Mouse (Mus musculus): ENCODE data around the gene Slc25a30. TPM values are rescaled to one million over a fixed set of nuclear protein-coding genes. Genes with fewer than 3 reads are reported as not detected.

Slc25a30 gene
- polyA plus RNA-seq, 1 experiment from 2014 or later = 9.6 TPM

- 4% methylated on average over 32 of the region's 32 CpGs for WGBS
- H3K4me1 ChIP-seq (ENCODE audit: control insufficient read depth, insufficient read depth, low read length) = peaks cover 10% of the 10 kb centered on the region; the same call in 1 of the 2 replicates
- H3K4me3 ChIP-seq (ENCODE audit: low read length) = peak overlapping the region; percentile 20; the same call in 1 of the 2 replicates
- H3K4me2 ChIP-seq (replicated peaks; ENCODE audit: low read depth, low read length) = peak overlapping the region; percentile 47
- ATAC-seq (ENCODE audit: low FRiP score, low TSS enrichment) = no peak
- no peaks in the 10 kb centered on the region for H3K27me3 ChIP-seq (ENCODE audit: control insufficient read depth, insufficient read depth, low read length)
- no peaks in the 10 kb centered on the region for H3K36me3 ChIP-seq (ENCODE audit: control insufficient read depth, insufficient read depth, low read length)
- no peak overlapping the region for H3K9ac ChIP-seq (ENCODE audit: low read depth, low read length)
- H3K27ac ChIP-seq (ENCODE audit: low read depth, low read length) = no peak overlapping the region
- no peaks in the 10 kb centered on the region for H3K9me3 ChIP-seq (ENCODE audit: control insufficient read depth, low read length)
Observed at GRCm38 (mm10) chr14:75828866-75829806, 42.3 kb upstream of the Slc25a30 start.

- Histone ChIP-seq H3K27me3 (ENCODE audit: control insufficient read depth, insufficient read depth, low read length) (no peaks in the 10 kb centered on the region), H3K27ac (ENCODE audit: low read depth, low read length) (no peak overlapping the region), H3K36me3 (ENCODE audit: control insufficient read depth, insufficient read depth, low read length) (no peaks in the 10 kb centered on the region), H3K4me3 (ENCODE audit: low read length) (no peak overlapping the region), H3K4me1 (ENCODE audit: control insufficient read depth, insufficient read depth, low read length) (peaks cover 7% of the 10 kb centered on the region; the same call in 1 of the 2 replicates), H3K9ac (ENCODE audit: low read depth, low read length) (no peak overlapping the region), H3K9me3 (ENCODE audit: control insufficient read depth, low read length) (no peaks in the 10 kb centered on the region), H3K4me2 (replicated peaks; ENCODE audit: low read depth, low read length) (peak overlapping the region; percentile 47; the same call in 1 of the 2 replicates)
- 30% methylated on average over 11 of the region's 11 CpGs for WGBS
- ATAC-seq (ENCODE audit: low FRiP score, low TSS enrichment) = peak; percentile 44
Observed at GRCm38 (mm10) chr14:75828221-75828620, 41.4 kb upstream of the Slc25a30 start.

- 38% methylated on average over 3 of the region's 3 CpGs for WGBS
Observed at GRCm38 (mm10) chr14:75826851-75827410, 40.1 kb upstream of the Slc25a30 start.

GRCm38 (mm10) chr14:75820007-75820406 is 33.2 kb upstream of the Slc25a30 start:
- H3K4me2 ChIP-seq (replicated peaks; ENCODE audit: low read depth, low read length) = no peak overlapping the region
- H3K36me3 ChIP-seq (ENCODE audit: control insufficient read depth, insufficient read depth, low read length) = no peaks in the 10 kb centered on the region
- H3K9me3 ChIP-seq (ENCODE audit: control insufficient read depth, low read length) = no peaks in the 10 kb centered on the region
- H3K27ac ChIP-seq (ENCODE audit: low read depth, low read length) = no peak overlapping the region
- WGBS = 78% methylated on average over 5 of the region's 5 CpGs
- H3K9ac ChIP-seq (ENCODE audit: low read depth, low read length) = no peak overlapping the region
- ATAC-seq (ENCODE audit: low FRiP score, low TSS enrichment) = no peak
- H3K4me3 ChIP-seq (ENCODE audit: low read length) = no peak overlapping the region
- H3K27me3 ChIP-seq (ENCODE audit: control insufficient read depth, insufficient read depth, low read length) = no peaks in the 10 kb centered on the region
- H3K4me1 ChIP-seq (ENCODE audit: control insufficient read depth, insufficient read depth, low read length) = no peaks in the 10 kb centered on the region

More at GRCm38 (mm10) chr14:75826851-75827410, 40.1 kb upstream of the Slc25a30 start:
- no peaks in the 10 kb centered on the region for H3K27me3 ChIP-seq (ENCODE audit: control insufficient read depth, insufficient read depth, low read length)
- no peak overlapping the region for H3K9ac ChIP-seq (ENCODE audit: low read depth, low read length)
- H3K4me3 ChIP-seq (ENCODE audit: low read length) = no peak overlapping the region
- no peak for ATAC-seq (ENCODE audit: low FRiP score, low TSS enrichment)
- H3K4me1 ChIP-seq (ENCODE audit: control insufficient read depth, insufficient read depth, low read length) = peaks cover 6% of the 10 kb centered on the region; the same call in 1 of the 2 replicates
- no peak overlapping the region for H3K27ac ChIP-seq (ENCODE audit: low read depth, low read length)
- no peaks in the 10 kb centered on the region for H3K9me3 ChIP-seq (ENCODE audit: control insufficient read depth, low read length)
- no peaks in the 10 kb centered on the region for H3K36me3 ChIP-seq (ENCODE audit: control insufficient read depth, insufficient read depth, low read length)
- no peak overlapping the region for H3K4me2 ChIP-seq (replicated peaks; ENCODE audit: low read depth, low read length)

GRCm38 (mm10) chr14:75819341-75819740 is 32.5 kb upstream of the Slc25a30 start:
- no peaks in the 10 kb centered on the region for H3K9me3 ChIP-seq (ENCODE audit: control insufficient read depth, low read length)
- no peak for ATAC-seq (ENCODE audit: low FRiP score, low TSS enrichment)
- WGBS = 80% methylated on average over 2 of the region's 2 CpGs
- H3K4me3 ChIP-seq (ENCODE audit: low read length) = no peak overlapping the region
- H3K27me3 ChIP-seq (ENCODE audit: control insufficient read depth, insufficient read depth, low read length) = no peaks in the 10 kb centered on the region
- H3K9ac ChIP-seq (ENCODE audit: low read depth, low read length) = no peak overlapping the region
- H3K36me3 ChIP-seq (ENCODE audit: control insufficient read depth, insufficient read depth, low read length) = no peaks in the 10 kb centered on the region
- no peak overlapping the region for H3K27ac ChIP-seq (ENCODE audit: low read depth, low read length)
- no peak overlapping the region for H3K4me2 ChIP-seq (replicated peaks; ENCODE audit: low read depth, low read length)
- H3K4me1 ChIP-seq (ENCODE audit: control insufficient read depth, insufficient read depth, low read length) = no peaks in the 10 kb centered on the region

GRCm38 (mm10) chr14:75818528-75818927 is 31.7 kb upstream of the Slc25a30 start:
- Histone ChIP-seq H3K27me3 (ENCODE audit: control insufficient read depth, insufficient read depth, low read length) (no peaks in the 10 kb centered on the region), H3K36me3 (ENCODE audit: control insufficient read depth, insufficient read depth, low read length) (no peaks in the 10 kb centered on the region), H3K4me3 (ENCODE audit: low read length) (no peak overlapping the region), H3K4me2 (replicated peaks; ENCODE audit: low read depth, low read length) (no peak overlapping the region), H3K9me3 (ENCODE audit: control insufficient read depth, low read length) (no peaks in the 10 kb centered on the region), H3K27ac (ENCODE audit: low read depth, low read length) (no peak overlapping the region), H3K4me1 (ENCODE audit: control insufficient read depth, insufficient read depth, low read length) (no peaks in the 10 kb centered on the region), H3K9ac (ENCODE audit: low read depth, low read length) (no peak overlapping the region)
- WGBS = 87% methylated on average over 2 of the region's 2 CpGs
- no peak for ATAC-seq (ENCODE audit: low FRiP score, low TSS enrichment)

- Histone ChIP-seq H3K9ac (ENCODE audit: low read depth, low read length) (no peak overlapping the region), H3K4me1 (ENCODE audit: control insufficient read depth, insufficient read depth, low read length) (no peaks in the 10 kb centered on the region), H3K36me3 (ENCODE audit: control insufficient read depth, insufficient read depth, low read length) (no peaks in the 10 kb centered on the region), H3K27me3 (ENCODE audit: control insufficient read depth, insufficient read depth, low read length) (no peaks in the 10 kb centered on the region), H3K27ac (ENCODE audit: low read depth, low read length) (no peak overlapping the region), H3K4me2 (replicated peaks; ENCODE audit: low read depth, low read length) (no peak overlapping the region), H3K9me3 (ENCODE audit: control insufficient read depth, low read length) (no peaks in the 10 kb centered on the region), H3K4me3 (ENCODE audit: low read length) (no peak overlapping the region)
- no peak for ATAC-seq (ENCODE audit: low FRiP score, low TSS enrichment)
- 73% methylated on average over 6 of the region's 6 CpGs for WGBS
Observed at GRCm38 (mm10) chr14:75809931-75810330, 23.1 kb upstream of the Slc25a30 start.

- H3K4me2 ChIP-seq (replicated peaks; ENCODE audit: low read depth, low read length) = no peak overlapping the region
- ATAC-seq (ENCODE audit: low FRiP score, low TSS enrichment) = no peak
- WGBS = 65% methylated on average over 8 of the region's 8 CpGs
- no peaks in the 10 kb centered on the region for H3K9me3 ChIP-seq (ENCODE audit: control insufficient read depth, low read length)
- no peaks in the 10 kb centered on the region for H3K36me3 ChIP-seq (ENCODE audit: control insufficient read depth, insufficient read depth, low read length)
- no peaks in the 10 kb centered on the region for H3K27me3 ChIP-seq (ENCODE audit: control insufficient read depth, insufficient read depth, low read length)
- no peak overlapping the region for H3K4me3 ChIP-seq (ENCODE audit: low read length)
- no peak overlapping the region for H3K27ac ChIP-seq (ENCODE audit: low read depth, low read length)
- H3K9ac ChIP-seq (ENCODE audit: low read depth, low read length) = no peak overlapping the region
- no peaks in the 10 kb centered on the region for H3K4me1 ChIP-seq (ENCODE audit: control insufficient read depth, insufficient read depth, low read length)
Observed at GRCm38 (mm10) chr14:75807800-75808199, 21.0 kb upstream of the Slc25a30 start.
